Mouse (Mus musculus) midbrain, embryonic 13.5 days (tissue): Measurements from ENCODE around the gene Sema4g. TPM values are rescaled to one million over a fixed set of nuclear protein-coding genes. Genes with fewer than 3 reads are reported as not detected.

Experiments used
- ATAC-seq: fragments of 200-750 bp; cut with Nextera tagmentation; 2 replicates; pipeline ENCODE4 v1.8.0; 2017; ENCODE audit warnings: mild to moderate bottlenecking, moderate TSS enrichment, moderate library complexity
- H3K27ac ChIP-seq: fragments of 300-500 bp; sonication (generic); 2 replicates; pipeline ENCODE4 v1.5.1; 2015; ENCODE audit warnings: inconsistent platforms, mild to moderate bottlenecking, moderate library complexity
- H3K27me3 ChIP-seq: fragments of 300-500 bp; sonication (generic); 2 replicates; pipeline ENCODE4 v1.6.1; 2015; ENCODE audit warnings: mild to moderate bottlenecking, inconsistent platforms
- H3K36me3 ChIP-seq: fragments of 300-500 bp; sonication (generic); 2 replicates; pipeline ENCODE4 v1.6.1; 2015; ENCODE audit warnings: mild to moderate bottlenecking, inconsistent platforms
- H3K4me1 ChIP-seq: fragments of 300-500 bp; sonication (generic); replicated peaks from 2 replicates; pipeline ENCODE4 v1.6.1; 2015; ENCODE audit warnings: inconsistent platforms
- H3K4me2 ChIP-seq: fragments of 300-500 bp; sonication (generic); replicated peaks from 2 replicates; pipeline ENCODE4 v1.6.1; 2015; ENCODE audit warnings: moderate library complexity, mild to moderate bottlenecking, inconsistent platforms
- H3K4me3 ChIP-seq: fragments of 300-500 bp; sonication (generic); replicated peaks from 2 replicates; pipeline ENCODE4 v1.5.1; 2015; ENCODE audit warnings: mild to moderate bottlenecking, inconsistent platforms
- H3K9ac ChIP-seq: fragments of 300-500 bp; sonication (generic); replicated peaks from 2 replicates; pipeline ENCODE4 v1.6.1; 2015; ENCODE audit warnings: mild to moderate bottlenecking, inconsistent platforms
- H3K9me3 ChIP-seq: fragments of 300-500 bp; sonication (generic); 2 replicates; pipeline ENCODE4 v1.6.1; 2016; ENCODE audit warnings: mild to moderate bottlenecking, inconsistent platforms
- whole genome bisulfite sequencing: fragments of 180-500 bp; shearing (Covaris S2); methylation state at CpG from one replicate; pipeline ENCODE4 v1.1.7; 2015; 5-methylcytosine and 5-hydroxymethylcytosine counted together
- polyA plus RNA-seq: library from polyadenylated mRNA; unstranded; fragments of >200 nt; fragmentation: Nextera tagmentation; extraction: Ambion mirVana; gene quantifications from 2 replicates; pipeline ENCODE4 v1.2.1, GENCODE M21; 2015

Sema4g gene
- polyA plus RNA-seq, 1 experiment from 2014 or later, result 13.4 TPM

DNA sequence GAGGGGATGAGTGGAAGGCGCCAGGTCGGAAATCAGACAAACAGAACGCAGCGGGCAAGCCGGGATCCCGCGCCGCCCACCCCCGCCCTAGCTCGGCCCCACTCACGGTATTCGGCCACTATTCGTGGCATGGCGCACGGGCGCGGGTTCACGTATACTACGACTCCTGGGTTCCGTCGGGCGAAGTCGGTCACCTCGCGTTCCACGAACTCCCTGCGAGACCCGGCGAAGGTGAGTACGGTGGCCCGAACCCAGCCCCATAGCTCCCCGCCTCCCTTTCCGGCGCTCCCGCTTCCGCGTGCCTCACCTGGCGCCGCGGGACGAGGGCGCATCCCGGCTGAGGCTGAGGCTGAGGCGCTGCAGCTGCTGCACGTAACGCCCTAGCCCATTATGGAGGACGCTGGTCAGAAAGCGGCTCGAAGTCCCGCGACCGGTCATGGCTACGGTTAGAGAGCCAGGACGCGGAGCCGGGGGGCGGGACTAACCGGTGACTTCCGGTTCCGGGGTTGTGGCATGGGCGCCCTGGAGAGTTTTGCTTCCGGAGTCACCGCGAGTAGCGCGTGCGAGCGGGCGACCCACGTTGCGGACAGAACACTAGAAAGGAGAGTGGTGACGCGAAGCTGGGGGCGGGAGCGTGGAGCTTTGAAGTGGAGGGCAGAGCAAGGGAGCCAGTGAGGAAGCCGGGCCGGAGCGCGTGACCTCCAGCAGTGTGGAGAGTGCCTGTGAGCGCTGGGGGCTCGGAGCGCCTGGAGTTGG lies 17.2 kb downstream of the Sema4g start, which contains the start of gene Mrpl43:
TSS of gene Mrpl43 (minus strand) at position 486 of the 756 bp plus-strand sequence.
- WGBS, result under 1% methylated on average over 82 of the region's 82 CpGs
- Histone ChIP-seq H3K4me1 (peaks cover 34% of the 10 kb centered on the region), H3K36me3 (peaks cover 54% of the 10 kb centered on the region), H3K9ac (peak within 1 kb of the TSS; percentile 82), H3K27me3 (no peaks in the 10 kb centered on the region), H3K27ac (peak within 1 kb of the TSS; percentile 79), H3K4me3 (peak within 1 kb of the TSS; percentile 98), H3K9me3 (no peaks in the 10 kb centered on the region), H3K4me2 (peak within 1 kb of the TSS; percentile 98)
- peak; percentile 95 for ATAC-seq

DNA sequence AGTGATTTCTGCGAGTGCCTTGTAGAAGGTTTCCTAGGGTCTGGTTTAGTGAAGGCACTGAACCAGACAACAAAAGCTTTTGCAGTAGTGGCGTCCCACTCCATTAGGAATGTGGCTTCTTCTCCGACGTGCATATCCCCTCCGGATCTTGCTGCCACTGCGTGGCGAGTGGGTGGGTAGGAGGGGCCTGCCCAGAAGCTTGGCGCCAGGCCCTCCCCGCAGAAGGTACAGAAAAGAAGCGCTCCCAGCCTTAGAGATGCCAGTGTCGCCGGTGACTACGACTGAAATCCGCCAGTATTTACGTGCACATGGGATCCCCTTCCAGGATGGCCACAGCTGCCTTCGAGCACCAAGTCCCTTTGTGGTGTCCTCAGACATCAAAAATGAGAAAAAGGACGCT lies 18.1 kb downstream of the Sema4g start:
- Histone ChIP-seq H3K4me1 (peaks cover 34% of the 10 kb centered on the region), H3K9ac (peak overlapping the region; percentile 82), H3K27me3 (no peaks in the 10 kb centered on the region), H3K4me2 (peak overlapping the region; percentile 98), H3K4me3 (peak overlapping the region; percentile 98), H3K27ac (peak overlapping the region; percentile 79), H3K36me3 (peaks cover 53% of the 10 kb centered on the region), H3K9me3 (no peaks in the 10 kb centered on the region)
- 51% methylated on average over 17 of the region's 17 CpGs for WGBS
- peak; percentile 2; the same call in 1 of the 2 replicates for ATAC-seq

DNA sequence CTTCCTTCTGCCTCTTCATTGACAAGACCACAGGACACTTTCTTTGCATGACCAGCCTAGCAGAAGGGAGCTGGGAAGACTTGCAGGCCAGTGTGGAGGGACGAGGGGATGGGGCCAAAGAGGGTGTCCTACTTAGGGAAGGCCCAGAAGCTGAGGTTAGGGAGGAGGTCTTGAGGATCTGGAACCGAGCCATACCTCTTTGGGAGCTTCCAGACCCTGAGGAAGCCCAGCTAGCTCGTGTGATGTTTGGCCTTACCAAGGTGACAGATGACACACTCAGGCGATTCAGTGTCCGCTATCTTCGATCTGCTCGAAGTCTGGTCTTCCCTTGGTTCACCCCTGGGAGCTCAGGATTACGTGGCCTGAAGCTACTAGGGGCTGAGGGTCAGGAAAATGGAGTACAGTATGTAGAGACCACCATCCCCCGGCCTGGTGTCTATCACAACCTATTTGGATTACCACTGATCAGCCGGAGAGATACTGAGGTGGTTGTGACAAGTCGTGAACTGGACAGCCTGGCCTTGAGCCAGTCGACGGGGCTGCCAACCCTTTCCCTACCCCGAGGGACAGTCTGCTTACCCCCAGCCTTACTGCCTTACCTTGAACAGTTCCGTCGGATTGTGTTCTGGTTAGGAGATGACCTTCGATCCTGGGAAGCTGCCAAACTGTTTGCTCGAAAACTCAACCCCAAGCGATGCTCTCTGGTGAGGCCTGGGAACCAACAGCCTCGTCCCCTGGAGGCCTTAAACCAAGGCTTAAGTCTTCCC lies 18.7 kb downstream of the Sema4g start:
- ATAC-seq, result no peak
- 95% methylated on average over 20 of the region's 20 CpGs for WGBS
- Histone ChIP-seq H3K27me3 (no peaks in the 10 kb centered on the region), H3K9ac (peak overlapping the region; percentile 82; the same call in 1 of the 2 replicates), H3K36me3 (peaks cover 48% of the 10 kb centered on the region), H3K4me3 (peak overlapping the region; percentile 98), H3K4me2 (peak overlapping the region; percentile 98), H3K27ac (no peak overlapping the region), H3K9me3 (no peaks in the 10 kb centered on the region), H3K4me1 (peaks cover 39% of the 10 kb centered on the region)

DNA sequence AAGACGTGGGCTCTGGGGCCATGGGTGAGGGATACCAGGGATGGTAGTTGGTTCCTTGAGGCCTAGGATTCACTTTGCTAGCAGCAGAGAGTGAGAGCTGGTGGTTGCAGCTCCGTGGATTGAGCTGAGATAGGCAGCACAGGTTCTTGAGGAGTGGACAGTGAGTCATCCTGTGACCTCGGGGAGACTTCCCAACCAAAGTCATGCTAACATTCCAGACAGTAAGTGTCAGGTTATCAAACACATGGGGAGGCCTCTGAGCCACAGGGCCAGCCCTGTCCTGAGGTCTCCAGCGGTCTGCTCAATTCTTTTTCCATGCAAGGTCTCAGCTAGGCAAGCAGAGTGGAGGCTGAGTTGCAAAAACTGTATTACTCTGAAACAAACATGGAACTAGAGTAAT lies 21.7 kb downstream of the Sema4g start:
- no peak overlapping the region for H3K27ac ChIP-seq
- H3K4me1 ChIP-seq, result peaks cover 46% of the 10 kb centered on the region
- 93% methylated on average over 4 of the region's 4 CpGs for WGBS
- H3K4me3 ChIP-seq, result no peak overlapping the region
- H3K4me2 ChIP-seq, result no peak overlapping the region
- no peaks in the 10 kb centered on the region for H3K9me3 ChIP-seq
- peaks cover 31% of the 10 kb centered on the region for H3K36me3 ChIP-seq
- ATAC-seq, result no peak
- H3K9ac ChIP-seq, result no peak overlapping the region
- H3K27me3 ChIP-seq, result no peaks in the 10 kb centered on the region

DNA sequence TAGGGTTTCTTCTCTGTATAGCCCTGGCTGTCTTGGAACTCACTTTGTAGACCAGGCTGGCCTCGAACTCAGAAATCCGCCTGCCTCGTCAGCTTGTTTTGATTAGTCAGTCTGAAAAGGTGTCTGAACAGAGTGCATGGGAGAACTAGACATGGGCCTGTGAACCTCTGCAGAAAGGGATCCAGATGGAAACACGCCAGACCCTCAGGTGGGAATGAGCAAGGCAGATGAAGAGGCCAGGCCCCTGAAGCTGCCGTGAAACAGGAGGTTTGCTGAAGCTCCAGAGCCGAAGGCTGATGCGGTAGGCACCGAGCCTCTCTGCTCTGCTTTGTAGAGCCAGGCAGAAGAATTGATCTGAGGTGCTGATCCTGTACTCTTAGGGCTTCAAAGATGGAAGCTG lies 23.3 kb downstream of the Sema4g start:
- no peak overlapping the region; the same call in 1 of the 2 replicates for H3K9ac ChIP-seq
- H3K9me3 ChIP-seq, result no peaks in the 10 kb centered on the region
- no peaks in the 10 kb centered on the region for H3K27me3 ChIP-seq
- H3K4me3 ChIP-seq, result no peak overlapping the region
- ATAC-seq, result no peak
- peaks cover 31% of the 10 kb centered on the region for H3K36me3 ChIP-seq
- WGBS, result 89% methylated on average over 8 of the region's 8 CpGs
- H3K4me2 ChIP-seq, result no peak overlapping the region
- H3K4me1 ChIP-seq, result peaks cover 54% of the 10 kb centered on the region
- peak overlapping the region; percentile 72 for H3K27ac ChIP-seq

DNA sequence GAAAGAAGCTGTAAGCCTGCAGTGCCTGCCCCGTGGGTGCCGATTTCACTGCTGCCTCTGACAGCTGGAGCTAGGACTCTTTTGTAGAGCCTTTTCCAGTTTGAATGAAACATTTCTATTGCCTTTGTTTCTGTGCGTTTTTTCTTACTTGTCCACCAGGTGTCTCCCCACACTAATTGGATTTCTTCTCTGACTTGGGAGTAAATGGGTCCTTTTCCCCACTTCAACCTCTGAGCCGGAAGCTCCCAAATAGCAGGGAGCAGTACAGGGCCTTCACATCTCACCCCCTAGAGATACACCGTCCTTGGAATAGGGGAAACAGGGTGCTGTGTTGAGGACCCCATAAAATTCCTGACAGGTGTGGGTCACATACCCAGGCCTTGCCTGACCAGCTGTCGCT lies 23.7 kb downstream of the Sema4g start:
- peak overlapping the region; percentile 72 for H3K27ac ChIP-seq
- 34% methylated on average over 6 of the region's 6 CpGs for WGBS
- H3K4me2 ChIP-seq, result no peak overlapping the region
- H3K4me1 ChIP-seq, result peaks cover 53% of the 10 kb centered on the region
- no peak for ATAC-seq
- no peak overlapping the region for H3K4me3 ChIP-seq
- H3K9me3 ChIP-seq, result no peaks in the 10 kb centered on the region
- H3K9ac ChIP-seq, result no peak overlapping the region; the same call in 1 of the 2 replicates
- H3K27me3 ChIP-seq, result no peaks in the 10 kb centered on the region
- peaks cover 31% of the 10 kb centered on the region for H3K36me3 ChIP-seq

DNA sequence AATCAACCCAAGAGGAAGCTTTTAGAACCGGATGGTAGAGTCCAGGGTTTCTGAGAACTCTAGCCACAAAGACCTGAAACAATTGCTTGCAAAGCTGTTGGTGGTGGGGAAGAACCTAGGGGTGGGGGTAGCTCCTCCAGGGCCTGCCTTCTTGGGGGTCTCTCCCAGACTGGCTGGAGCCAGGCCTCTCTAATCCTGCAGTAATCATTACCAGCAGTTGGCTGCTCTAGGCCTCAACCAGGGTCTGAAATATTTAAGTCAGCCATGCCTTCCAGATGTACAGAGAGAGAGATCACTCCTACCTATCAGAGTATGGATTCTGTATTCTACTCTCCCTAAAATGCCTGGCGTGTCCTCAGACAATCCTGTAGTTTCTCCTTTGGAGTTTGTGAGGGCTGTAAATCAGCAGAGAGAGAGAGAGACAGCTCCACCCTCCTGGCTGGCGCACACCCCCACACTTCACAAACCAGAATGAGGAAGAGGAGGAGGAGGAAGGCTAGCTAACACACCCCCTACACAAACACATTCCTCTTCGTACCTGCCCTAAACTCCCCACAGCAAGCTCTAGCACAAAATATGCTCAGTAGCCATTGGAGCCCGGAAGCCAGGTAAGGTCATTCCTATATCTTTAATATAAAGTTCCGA lies 24.8 kb downstream of the Sema4g start:
- H3K9ac ChIP-seq, result no peak overlapping the region
- no peaks in the 10 kb centered on the region for H3K27me3 ChIP-seq
- no peak overlapping the region for H3K4me2 ChIP-seq
- H3K4me1 ChIP-seq, result peaks cover 46% of the 10 kb centered on the region
- no peak overlapping the region for H3K27ac ChIP-seq
- no peaks in the 10 kb centered on the region for H3K9me3 ChIP-seq
- peaks cover 25% of the 10 kb centered on the region for H3K36me3 ChIP-seq
- no peak for ATAC-seq
- WGBS, result 73% methylated on average over 6 of the region's 6 CpGs
- H3K4me3 ChIP-seq, result no peak overlapping the region

DNA sequence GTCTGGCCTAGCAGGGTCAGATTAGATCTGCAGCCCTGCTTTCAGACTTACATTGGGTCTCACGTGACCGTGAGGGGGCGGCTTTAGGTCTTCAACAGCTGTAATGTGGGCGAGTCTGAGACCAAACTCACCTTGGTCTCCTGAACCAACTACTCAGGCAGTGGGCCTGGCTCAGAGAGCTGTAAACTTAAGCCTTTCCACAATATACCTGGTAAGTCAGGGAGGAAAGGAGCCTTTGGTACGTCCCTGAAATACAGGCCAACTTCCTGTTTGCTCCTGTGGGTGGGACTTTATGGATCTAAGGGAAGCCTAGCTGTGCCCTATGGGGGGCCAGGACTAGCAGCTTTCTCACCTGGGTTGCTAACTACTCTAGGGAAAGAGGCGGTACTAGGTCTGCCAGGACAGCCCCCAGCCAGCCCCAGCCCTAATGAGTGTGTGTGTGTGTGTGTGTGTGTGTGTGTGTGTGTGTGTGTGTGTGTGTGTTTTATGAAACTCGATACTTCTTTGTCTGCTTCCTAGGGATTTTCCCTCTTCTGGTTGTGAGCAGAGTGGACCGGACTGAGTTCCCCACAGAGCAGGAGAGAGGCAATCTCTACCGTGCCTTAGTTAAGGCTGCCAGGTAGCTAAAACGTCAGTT lies 25.6 kb downstream of the Sema4g start, which contains the start of gene Lzts2:
TSS of gene Lzts2 (plus strand) at position 80 of the 637 bp plus-strand sequence.
- Histone ChIP-seq H3K27me3 (no peaks in the 10 kb centered on the region), H3K36me3 (peaks cover 23% of the 10 kb centered on the region), H3K27ac (peak within 1 kb of the TSS; percentile 97), H3K4me1 (peaks cover 53% of the 10 kb centered on the region), H3K9ac (peak within 1 kb of the TSS; percentile 54), H3K4me3 (peak within 1 kb of the TSS; percentile 59), H3K9me3 (no peaks in the 10 kb centered on the region), H3K4me2 (peak within 1 kb of the TSS; percentile 78)
- WGBS, result 17% methylated on average over 10 of the region's 10 CpGs
- no peak for ATAC-seq

DNA sequence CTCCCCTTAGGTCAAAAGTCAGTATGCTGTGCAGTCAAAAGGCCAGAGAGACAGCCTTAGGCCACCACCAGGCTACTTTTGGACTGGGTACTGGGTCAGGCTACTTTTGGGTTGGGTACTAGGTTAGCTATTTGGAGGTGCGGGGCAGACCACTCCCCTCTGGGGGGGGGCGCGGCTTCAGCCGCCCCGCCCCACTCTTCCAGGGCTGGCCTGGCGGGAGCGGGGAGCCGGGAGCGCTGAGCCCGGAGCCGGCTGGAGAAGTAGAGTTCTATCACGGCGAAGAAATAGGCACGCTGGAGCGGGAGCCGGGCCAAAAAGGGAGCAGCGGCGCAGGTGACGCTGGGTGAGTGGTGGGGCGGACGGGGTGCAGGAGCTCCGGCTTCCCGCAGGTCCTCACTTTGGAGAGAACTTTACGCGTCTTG lies 26.1 kb downstream of the Sema4g start:
- Histone ChIP-seq H3K4me1 (peaks cover 58% of the 10 kb centered on the region), H3K4me2 (peak overlapping the region; percentile 78), H3K9me3 (no peaks in the 10 kb centered on the region), H3K27me3 (no peaks in the 10 kb centered on the region), H3K4me3 (peak overlapping the region; percentile 59), H3K36me3 (peaks cover 20% of the 10 kb centered on the region), H3K27ac (peak overlapping the region; percentile 97), H3K9ac (peak overlapping the region; percentile 54)
- under 1% methylated on average over 25 of the region's 25 CpGs for WGBS
- ATAC-seq, result no peak

DNA sequence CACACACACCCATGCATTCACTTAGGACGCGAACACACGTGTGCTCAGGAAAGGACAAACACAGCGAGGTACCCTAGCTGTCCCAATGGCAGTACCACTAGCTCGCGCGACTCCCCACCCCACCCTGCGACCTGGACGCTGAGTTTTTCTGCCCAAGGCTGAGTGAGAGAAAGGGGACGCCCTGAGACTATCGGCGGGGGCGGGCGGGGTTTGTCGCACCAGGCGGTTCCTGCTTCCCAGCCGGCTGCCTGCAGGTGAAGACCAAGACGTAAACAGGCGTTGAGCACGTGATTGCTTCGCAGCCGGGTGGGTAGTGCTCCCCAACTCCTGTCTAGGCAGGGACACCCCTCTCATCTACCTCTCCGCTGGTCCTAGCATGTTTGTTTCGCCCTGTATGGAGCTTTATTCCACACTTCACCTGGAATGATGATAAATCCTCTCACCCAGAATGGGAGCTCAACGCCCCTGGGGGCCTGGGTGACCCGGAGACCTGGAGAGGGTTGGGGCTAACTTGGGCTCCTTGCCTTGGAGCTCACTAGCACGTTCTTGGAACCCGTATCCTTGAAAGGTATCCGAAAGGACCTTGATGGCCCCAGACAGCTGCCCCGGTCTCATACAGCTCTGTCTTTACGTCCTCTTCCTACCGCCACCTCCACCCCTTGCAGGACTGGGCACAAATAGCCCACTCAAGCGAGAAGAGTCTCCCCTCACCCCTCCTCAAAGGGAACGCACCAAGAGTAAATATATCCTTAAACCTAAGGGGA lies 26.8 kb downstream of the Sema4g start:
- H3K4me1 ChIP-seq, result peaks cover 65% of the 10 kb centered on the region
- H3K4me2 ChIP-seq, result peak overlapping the region; percentile 78
- no peaks in the 10 kb centered on the region for H3K27me3 ChIP-seq
- peak overlapping the region; percentile 59 for H3K4me3 ChIP-seq
- H3K27ac ChIP-seq, result peak overlapping the region; percentile 97
- H3K9ac ChIP-seq, result peak overlapping the region; percentile 54
- peaks cover 13% of the 10 kb centered on the region for H3K36me3 ChIP-seq
- WGBS, result under 1% methylated on average over 34 of the region's 34 CpGs
- no peaks in the 10 kb centered on the region for H3K9me3 ChIP-seq
- ATAC-seq, result peak; percentile 19
